Mouse (Mus musculus) adipose tissue, adult 10 weeks (tissue): ENCODE data around the gene Gm15446. TPM values are rescaled to one million over a fixed set of nuclear protein-coding genes. Genes with fewer than 3 reads are reported as not detected.

Source experiments
- polyA plus RNA-seq: library from polyadenylated mRNA; stranded (reverse); fragments of 350-450 nt; fragmentation: Illumina TruSeq; extraction: RNeasy Lipid Tissue Mini Kit (QIAGEN cat#74804); gene quantifications from one replicate; pipeline ENCODE4 v1.2.3, GENCODE M21; 2014; ENCODE audit warnings: low read depth, low replicate concordance

The Gm15446 gene
- polyA plus RNA-seq: 12.3 TPM

GRCm38 (mm10) chr5:109923261-109924071, at the start of gene Gm15446:
Gene Gm15446 (plus strand): TSS chr5:109923400.

Other genes starting within 250 kb of the Gm15446 start
- 1.7 TPM for gene 5430403G16Rik, start 232.4 kb upstream of the Gm15446 start, polyA plus RNA-seq
- 8.3 TPM for gene 4930522L14Rik, start 171.5 kb upstream of the Gm15446 start, polyA plus RNA-seq
- gene Zfp932, start 73.1 kb downstream of the Gm15446 start, polyA plus RNA-seq: 34.7 TPM
- 2.5 TPM for gene Gm17655, start 149.1 kb downstream of the Gm15446 start, polyA plus RNA-seq
- gene Gm35315, start 171.0 kb downstream of the Gm15446 start, polyA plus RNA-seq: 1.4 TPM
- 3.5 TPM for gene Plcxd1, start 176.6 kb downstream of the Gm15446 start, polyA plus RNA-seq
- gene Gtpbp6, start 184.8 kb downstream of the Gm15446 start, polyA plus RNA-seq: 23.2 TPM
- gene Zfp605, start 186.7 kb downstream of the Gm15446 start, polyA plus RNA-seq: 5.6 TPM
- 30.0 TPM for gene Chfr, start 212.4 kb downstream of the Gm15446 start, polyA plus RNA-seq